Comparison of ENCODE assay signal across 27 mouse cellular contexts in the genomic region with DNA sequence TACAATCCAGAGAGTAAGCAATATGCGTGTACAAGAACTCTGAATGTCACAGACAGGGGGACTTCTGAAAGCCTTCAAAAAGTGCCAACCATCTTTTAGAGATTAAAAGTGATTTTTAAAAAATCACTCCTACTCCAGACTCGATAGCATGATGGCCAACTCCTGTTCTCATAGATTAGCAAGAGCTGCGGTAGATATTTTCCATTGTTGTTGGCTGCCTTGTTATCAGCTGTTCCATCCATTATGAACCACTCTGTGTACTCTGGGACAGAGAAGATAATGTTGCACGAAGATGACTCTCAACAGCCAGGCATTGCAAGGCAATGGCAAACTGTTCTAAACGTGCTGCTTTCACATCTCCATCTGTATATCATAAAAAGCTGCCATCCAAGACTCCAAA.
"Had no signal": no experiment of that assay in that cellular context is flagged by ENCODE, and none has a peak within 500 bp of the region (broad histone marks: within the 10 kb centered on the region; RNA-seq: fewer than 3 reads in every experiment).

No protein-coding gene starts in this region.

- H3K27me3 ChIP-seq: embryonic facial prominence, embryonic 12.5 days; embryonic facial prominence, embryonic 13.5 days; embryonic facial prominence, embryonic 15.5 days; forebrain, embryonic 12.5 days; forebrain, embryonic 13.5 days; forebrain, embryonic 15.5 days had no signal

- H3K4me3 ChIP-seq: embryonic facial prominence, embryonic 10.5 days; embryonic facial prominence, embryonic 12.5 days; embryonic facial prominence, embryonic 13.5 days; embryonic facial prominence, embryonic 15.5 days; erythroblast, embryonic 14.5 days; forebrain, embryonic 10.5 days; forebrain, embryonic 12.5 days; forebrain, embryonic 13.5 days; forebrain, embryonic 15.5 days; gastrocnemius, adult 2 months; heart, adult 2 months had no signal

- H3K4me2 ChIP-seq: embryonic facial prominence, embryonic 12.5 days; embryonic facial prominence, embryonic 13.5 days; embryonic facial prominence, embryonic 15.5 days; forebrain, embryonic 12.5 days; forebrain, embryonic 13.5 days; forebrain, embryonic 15.5 days had no signal

- DNase-seq: cerebellum, adult 8-10 months; cerebellum, adult 9-11 months; cerebellum, postnatal 10 days; cerebellum, postnatal 14 days; cerebellum, postnatal 25 days; cerebellum, postnatal 36 days; embryo, embryonic 11 days; forebrain, postnatal 0 days; gastrocnemius, adult 2 months; gastrocnemius, postnatal 10 days; gastrocnemius, postnatal 14 days; gastrocnemius, postnatal 25 days; gastrocnemius, postnatal 36 days; heart, adult 11 months; heart, adult 18-20 months; heart, adult 2 months had no signal

- H3K27ac ChIP-seq: embryonic facial prominence, embryonic 10.5 days; embryonic facial prominence, embryonic 12.5 days; embryonic facial prominence, embryonic 13.5 days; embryonic facial prominence, embryonic 15.5 days; forebrain, embryonic 10.5 days; forebrain, embryonic 12.5 days; forebrain, embryonic 13.5 days; forebrain, embryonic 15.5 days; gastrocnemius, adult 2 months; heart, adult 2 months had no signal

- H3K9ac ChIP-seq: embryonic facial prominence, embryonic 12.5 days; embryonic facial prominence, embryonic 13.5 days; embryonic facial prominence, embryonic 15.5 days; forebrain, embryonic 12.5 days; forebrain, embryonic 13.5 days; forebrain, embryonic 15.5 days; forebrain, postnatal 0 days had no signal

- H3K4me1 ChIP-seq: embryonic facial prominence, embryonic 10.5 days; embryonic facial prominence, embryonic 12.5 days; embryonic facial prominence, embryonic 13.5 days; embryonic facial prominence, embryonic 15.5 days; forebrain, embryonic 10.5 days; forebrain, embryonic 12.5 days; forebrain, embryonic 13.5 days; forebrain, embryonic 15.5 days had no signal

- H3K9me3 ChIP-seq: embryonic facial prominence, embryonic 10.5 days; embryonic facial prominence, embryonic 12.5 days; embryonic facial prominence, embryonic 13.5 days; embryonic facial prominence, embryonic 15.5 days; forebrain, embryonic 10.5 days; forebrain, embryonic 12.5 days; forebrain, embryonic 13.5 days; forebrain, embryonic 15.5 days had no signal

- H3K36me3 ChIP-seq: embryonic facial prominence, embryonic 10.5 days; embryonic facial prominence, embryonic 12.5 days; embryonic facial prominence, embryonic 13.5 days; embryonic facial prominence, embryonic 15.5 days; forebrain, embryonic 10.5 days; forebrain, embryonic 12.5 days; forebrain, embryonic 15.5 days had no signal

- ATAC-seq: forebrain, embryonic 13.5 days; forebrain, embryonic 14.5 days; forebrain, embryonic 15.5 days; forebrain, embryonic 16.5 days; forebrain, postnatal 0 days had no signal
